Mouse (Mus musculus) Patski (cell line): ENCODE results near the gene 1700067K01Rik. TPM values are rescaled to one million over a fixed set of nuclear protein-coding genes. Genes with fewer than 3 reads are reported as not detected.

Experiments used
- ATAC-seq: fragments of 100-300 bp; one replicate; pipeline ENCODE4 v1.8.0; 2021
- CTCF ChIA-PET: fragments of 350-600 bp; sonication (Branson Sonifier 250); formaldehyde crosslinking; loops from one replicate; lab custom pipeline; 2022; ENCODE audit warnings: inconsistent platforms; lab: Charles Lee
- POLR2A ChIA-PET: fragments of 350-600 bp; sonication (Branson Sonifier 250); formaldehyde crosslinking; loops from one replicate; lab custom pipeline; 2022; ENCODE audit warnings: antibody characterized with exemption, inconsistent platforms; lab: Charles Lee
- DNase-seq: peaks from one replicate; pipeline ENCODE4 v3.0.0-alpha.2; 2011; ENCODE audit warnings: low read depth, low spot score
- H3K27me3 ChIP-seq: fragments of 371-371 bp; one replicate; pipeline ENCODE4 v1.5.1; 2021
- CTCF ChIP-seq: fragments of 100-300 bp; IDR thresholded peaks from one replicate; pipeline ENCODE4 v1.5.1; 2021
- in situ Hi-C: fragments of 300-500 bp; cut with MboI; formaldehyde crosslinking; loops from 3 replicates; pipeline ENCODE4 v1.11.1; 2018; ENCODE audit warnings: low pct_unique_long_range_greater_than_20kb, mixed read lengths
- polyA plus RNA-seq: library from polyadenylated mRNA; unstranded; gene quantifications from one replicate; pipeline ENCODE4 v1.2.3, GENCODE M21; 2021

The 1700067K01Rik gene
- polyA plus RNA-seq, 1 experiment from 2014 or later: 1.3 TPM

GRCm38 (mm10) chr8:84010625-84011611 lies 9.6 kb downstream of the 1700067K01Rik start:
- no peaks in the 10 kb centered on the region for H3K27me3 ChIP-seq
- DNase-seq: no peak
- POLR2A ChIA-PET: interaction anchor here (1.3 to 2.8 kb wide), 2 partner anchors 11 to 17 kb away, joined by 3 to 8 read pairs; partner anchors contain the start of gene Palm3
- ATAC-seq: peak; percentile 66
- CTCF ChIA-PET: interaction anchor here (1.0 to 2.1 kb wide), 11 partner anchors 9 to 196 kb away, joined by 3 to 6 read pairs (median 4); no protein-coding TSS in a partner anchor
- in situ Hi-C loops: loop anchor here (5.0 to 25.0 kb wide), 2 partner anchors 51 to 651 kb away; partner anchors contain the start of gene Ier2
- TF ChIP-seq CTCF: no peak

GRCm38 (mm10) chr8:84011705-84012498 lies 10.6 kb downstream of the 1700067K01Rik start, which contains the start of gene 2210011C24Rik:
Gene 2210011C24Rik, minus strand, starts transcription at chr8:84012171.
- POLR2A ChIA-PET: interaction anchor here (0.7 to 2.8 kb wide), 4 partner anchors 10 to 38 kb away, joined by 3 to 8 read pairs (median 4); partner anchors contain the start of gene Palm3
- ATAC-seq: no peak
- H3K27me3 ChIP-seq: no peaks in the 10 kb centered on the region
- in situ Hi-C loops: loop anchor here (5.0 to 25.0 kb wide), 2 partner anchors 50 to 650 kb away; partner anchors contain the start of gene Ier2
- CTCF ChIA-PET: interaction anchor here (1.5 to 2.1 kb wide), 2 partner anchors 12 to 25 kb away, joined by 4 to 6 read pairs; no protein-coding TSS in a partner anchor
- no peak for DNase-seq
- TF ChIP-seq CTCF: no peak

- DNase-seq: no peak
- ChIA-PET CTCF (no interaction called here), POLR2A (interaction anchor here (0.6 to 2.8 kb wide), 2 partner anchors 9 to 151 kb away, joined by 3 to 8 read pairs; partner anchors contain the start of gene Palm3)
- no peak for TF ChIP-seq CTCF
- no peak for ATAC-seq
- no peaks in the 10 kb centered on the region for H3K27me3 ChIP-seq
- in situ Hi-C loops: loop anchor here (5.0 to 25.0 kb wide), 2 partner anchors 50 to 650 kb away; partner anchors contain the start of gene Ier2
These were observed 11.3 kb downstream of the 1700067K01Rik start for GRCm38 (mm10) chr8:84012499-84013165.

GRCm38 (mm10) chr8:84015833-84016232 lies 14.5 kb downstream of the 1700067K01Rik start:
- ChIA-PET CTCF (no interaction called here), POLR2A (no interaction called here)
- DNase-seq (no peak), ATAC-seq (no peak)
- no peaks in the 10 kb centered on the region for H3K27me3 ChIP-seq
- TF ChIP-seq CTCF: no peak
- in situ Hi-C loops: loop anchor here (25.0 kb wide), 1 partner anchor 646 kb away; the partner anchor contains the start of gene Ier2

GRCm38 (mm10) chr8:84019738-84020137 lies 18.4 kb downstream of the 1700067K01Rik start:
- ATAC-seq: no peak

GRCm38 (mm10) chr8:84021096-84021495 lies 19.8 kb downstream of the 1700067K01Rik start, which contains the start of gene Palm3:
Gene Palm3, plus strand, starts transcription at chr8:84021471.
- TF ChIP-seq CTCF: no peak
- CTCF ChIA-PET: interaction anchor here (0.7 kb wide), 1 partner anchor 11 kb away, joined by 3 read pairs; no protein-coding TSS in a partner anchor
- ATAC-seq (peak; percentile 68), DNase-seq (no peak)
- in situ Hi-C loops: loop anchor here (25.0 kb wide), 1 partner anchor 641 kb away; the partner anchor contains the start of gene Ier2
- POLR2A ChIA-PET: interaction anchor here (1.2 to 1.6 kb wide), 2 partner anchors 10 to 17 kb away, joined by 3 to 8 read pairs; partner anchors contain the start of gene 2210011C24Rik
- H3K27me3 ChIP-seq: no peaks in the 10 kb centered on the region

More at GRCm38 (mm10) chr8:84019738-84020137, 18.4 kb downstream of the 1700067K01Rik start:
- CTCF ChIA-PET: interaction anchor here (1.1 kb wide), 1 partner anchor 9 kb away, joined by 4 read pairs; no protein-coding TSS in a partner anchor
- TF ChIP-seq CTCF: no peak
- in situ Hi-C loops: loop anchor here (25.0 kb wide), 1 partner anchor 643 kb away; the partner anchor contains the start of gene Ier2
- no peak for DNase-seq
- POLR2A ChIA-PET: interaction anchor here (0.7 kb wide), 1 partner anchor 203 kb away, joined by 4 read pairs; no protein-coding TSS in a partner anchor
- no peaks in the 10 kb centered on the region for H3K27me3 ChIP-seq

- in situ Hi-C loops: loop anchor here (25.0 kb wide), 1 partner anchor 641 kb away; the partner anchor contains the start of gene Ier2
- peak; percentile 69 for ATAC-seq
- DNase-seq: no peak
- POLR2A ChIA-PET: interaction anchor here (1.2 to 1.6 kb wide), 2 partner anchors 10 to 17 kb away, joined by 3 to 8 read pairs; partner anchors contain the start of gene 2210011C24Rik
- TF ChIP-seq CTCF: no peak
- H3K27me3 ChIP-seq: no peaks in the 10 kb centered on the region
- CTCF ChIA-PET: no interaction called here
These were observed 20.3 kb downstream of the 1700067K01Rik start for GRCm38 (mm10) chr8:84021569-84021968.

- ChIA-PET POLR2A (interaction anchor here (0.5 to 0.8 kb wide), 3 partner anchors 14 to 59 kb away, joined by 3 read pairs; no protein-coding TSS in a partner anchor), CTCF (interaction anchor here (1.1 kb wide), 1 partner anchor 15 kb away, joined by 6 read pairs; no protein-coding TSS in a partner anchor)
- ATAC-seq (peak; percentile 31), DNase-seq (no peak)
- in situ Hi-C loops: loop anchor here (25.0 kb wide), 1 partner anchor 639 kb away; the partner anchor contains the start of gene Ier2
- H3K27me3 ChIP-seq: no peaks in the 10 kb centered on the region
- no peak for TF ChIP-seq CTCF
These were observed 21.8 kb downstream of the 1700067K01Rik start for GRCm38 (mm10) chr8:84023085-84023484.
